Mouse (Mus musculus) hindbrain, embryonic 13.5 days (tissue): ENCODE results near the gene B4galnt1. TPM values are rescaled to one million over a fixed set of nuclear protein-coding genes. Genes with fewer than 3 reads are reported as not detected.
"Not testable (repeated sequence)": the region's sequence is repeated elsewhere in the genome, so short reads cannot be mapped to it uniquely, and the experiment has no call there.

ENCODE experiments used
- ATAC-seq: fragments of 200-750 bp; cut with Nextera tagmentation; 2 replicates; pipeline ENCODE4 v1.8.0; 2017; ENCODE audit warnings: moderate TSS enrichment; ENCODE audit not compliant: low FRiP score
- H3K27ac ChIP-seq: fragments of 300-500 bp; sonication (generic); 2 replicates; pipeline ENCODE4 v1.5.1; 2015; ENCODE audit warnings: inconsistent platforms, mild to moderate bottlenecking, moderate library complexity
- H3K27me3 ChIP-seq: fragments of 300-500 bp; sonication (generic); 2 replicates; pipeline ENCODE4 v1.6.1; 2015; ENCODE audit warnings: mild to moderate bottlenecking, inconsistent platforms
- H3K36me3 ChIP-seq: fragments of 300-500 bp; sonication (generic); 2 replicates; pipeline ENCODE4 v1.6.1; 2015; ENCODE audit warnings: mild to moderate bottlenecking, inconsistent platforms
- H3K4me1 ChIP-seq: fragments of 300-500 bp; sonication (generic); replicated peaks from 2 replicates; pipeline ENCODE4 v1.6.1; 2015; ENCODE audit warnings: inconsistent platforms
- H3K4me2 ChIP-seq: fragments of 300-500 bp; sonication (generic); 2 replicates; pipeline ENCODE4 v1.6.1; 2015; ENCODE audit warnings: inconsistent platforms, mild to moderate bottlenecking, moderate library complexity
- H3K4me3 ChIP-seq: fragments of 300-500 bp; sonication (generic); 2 replicates; pipeline ENCODE4 v1.5.1; 2015; ENCODE audit warnings: mild to moderate bottlenecking, inconsistent platforms
- H3K9ac ChIP-seq: fragments of 300-500 bp; sonication (generic); 2 replicates; pipeline ENCODE4 v1.6.1; 2015; ENCODE audit warnings: mild to moderate bottlenecking, inconsistent platforms
- H3K9me3 ChIP-seq: fragments of 300-500 bp; sonication (generic); 2 replicates; pipeline ENCODE4 v1.6.1; 2016; ENCODE audit warnings: inconsistent platforms
- WGBS: fragments of 180-500 bp; shearing (Covaris S2); methylation state at CpG from one replicate; pipeline ENCODE4 v1.1.7; 2015; 5-methylcytosine and 5-hydroxymethylcytosine counted together
- polyA plus RNA-seq: library from polyadenylated mRNA; unstranded; fragments of >200 nt; fragmentation: Nextera tagmentation; extraction: Ambion mirVana; gene quantifications from 2 replicates; pipeline ENCODE4 v1.2.1, GENCODE M21; 2015

B4galnt1 gene
- polyA plus RNA-seq, 1 experiment from 2014 or later: 40.6 TPM

- Histone ChIP-seq H3K4me1 (no peaks in the 10 kb centered on the region), H3K4me3 (no peak overlapping the region), H3K36me3 (no peaks in the 10 kb centered on the region), H3K27ac (no peak overlapping the region), H3K9me3 (no peaks in the 10 kb centered on the region), H3K27me3 (no peaks in the 10 kb centered on the region), H3K4me2 (no peak overlapping the region), H3K9ac (no peak overlapping the region)
- 80% methylated on average over 6 of the region's 6 CpGs for WGBS
- no peak for ATAC-seq
Observed at GRCm38 (mm10) chr10:127147135-127147534, 17.9 kb upstream of the B4galnt1 start.

- no peaks in the 10 kb centered on the region for H3K4me1 ChIP-seq
- H3K4me3 ChIP-seq: no peak overlapping the region
- no peak overlapping the region for H3K9ac ChIP-seq
- ATAC-seq: no peak
- WGBS: 90% methylated on average over 4 of the region's 4 CpGs
- no peak overlapping the region for H3K27ac ChIP-seq
- H3K4me2 ChIP-seq: no peak overlapping the region
- H3K9me3 ChIP-seq: no peaks in the 10 kb centered on the region
- no peaks in the 10 kb centered on the region for H3K36me3 ChIP-seq
- no peaks in the 10 kb centered on the region for H3K27me3 ChIP-seq
Observed at GRCm38 (mm10) chr10:127150471-127150872, 14.6 kb upstream of the B4galnt1 start.

GRCm38 (mm10) chr10:127151233-127151632, 13.8 kb upstream of the B4galnt1 start:
- H3K9me3 ChIP-seq, H3K4me3 ChIP-seq, H3K27me3 ChIP-seq, H3K9ac ChIP-seq, H3K36me3 ChIP-seq, ATAC-seq, H3K27ac ChIP-seq, H3K4me2 ChIP-seq, H3K4me1 ChIP-seq: not testable (repeated sequence)
- whole genome bisulfite sequencing: 84% methylated on average over 3 of the region's 3 CpGs

GRCm38 (mm10) chr10:127152556-127152955, 12.5 kb upstream of the B4galnt1 start:
- 89% methylated on average over 10 of the region's 10 CpGs for WGBS
- H3K27me3 ChIP-seq, H3K9me3 ChIP-seq, H3K4me3 ChIP-seq, H3K36me3 ChIP-seq, ATAC-seq, H3K4me1 ChIP-seq, H3K9ac ChIP-seq, H3K27ac ChIP-seq, H3K4me2 ChIP-seq: not testable (repeated sequence)

- 97% methylated on average over 7 of the region's 7 CpGs for WGBS
Observed at GRCm38 (mm10) chr10:127153323-127153722, 11.7 kb upstream of the B4galnt1 start.

GRCm38 (mm10) chr10:127154241-127154640, 10.8 kb upstream of the B4galnt1 start:
- Histone ChIP-seq H3K27ac (no peak overlapping the region), H3K36me3 (no peaks in the 10 kb centered on the region), H3K4me2 (no peak overlapping the region), H3K27me3 (no peaks in the 10 kb centered on the region), H3K4me3 (no peak overlapping the region), H3K4me1 (no peaks in the 10 kb centered on the region), H3K9ac (no peak overlapping the region), H3K9me3 (no peaks in the 10 kb centered on the region)
- 94% methylated on average over 2 of the region's 2 CpGs for WGBS
- no peak for ATAC-seq

More at GRCm38 (mm10) chr10:127153323-127153722, 11.7 kb upstream of the B4galnt1 start:
- H3K4me2 ChIP-seq: no peak overlapping the region
- H3K4me1 ChIP-seq: no peaks in the 10 kb centered on the region
- H3K36me3 ChIP-seq: no peaks in the 10 kb centered on the region
- no peak overlapping the region for H3K27ac ChIP-seq
- H3K9ac ChIP-seq: no peak overlapping the region
- H3K4me3 ChIP-seq: no peak overlapping the region
- ATAC-seq: no peak
- no peaks in the 10 kb centered on the region for H3K9me3 ChIP-seq
- no peaks in the 10 kb centered on the region for H3K27me3 ChIP-seq

- Histone ChIP-seq H3K36me3 (no peaks in the 10 kb centered on the region), H3K4me2 (no peak overlapping the region), H3K4me3 (no peak overlapping the region), H3K27ac (no peak overlapping the region), H3K4me1 (no peaks in the 10 kb centered on the region), H3K9me3 (no peaks in the 10 kb centered on the region), H3K27me3 (no peaks in the 10 kb centered on the region), H3K9ac (no peak overlapping the region)
- ATAC-seq: no peak
- 87% methylated on average over 5 of the region's 5 CpGs for WGBS
Observed at GRCm38 (mm10) chr10:127154652-127155051, 10.4 kb upstream of the B4galnt1 start.

GRCm38 (mm10) chr10:127156089-127156488, 8.9 kb upstream of the B4galnt1 start:
- Histone ChIP-seq H3K4me3 (no peak overlapping the region), H3K9ac (no peak overlapping the region), H3K36me3 (no peaks in the 10 kb centered on the region), H3K4me1 (no peaks in the 10 kb centered on the region), H3K27ac (no peak overlapping the region), H3K27me3 (no peaks in the 10 kb centered on the region), H3K4me2 (no peak overlapping the region), H3K9me3 (no peaks in the 10 kb centered on the region)
- no peak for ATAC-seq
- 93% methylated on average over 1 of the region's 1 CpGs for WGBS

GRCm38 (mm10) chr10:127156511-127156910, 8.5 kb upstream of the B4galnt1 start:
- Histone ChIP-seq H3K4me2 (no peak overlapping the region), H3K27me3 (no peaks in the 10 kb centered on the region), H3K4me1 (no peaks in the 10 kb centered on the region), H3K9ac (no peak overlapping the region), H3K4me3 (no peak overlapping the region), H3K27ac (no peak overlapping the region), H3K36me3 (no peaks in the 10 kb centered on the region), H3K9me3 (no peaks in the 10 kb centered on the region)
- ATAC-seq: no peak
- WGBS: 86% methylated on average over 1 of the region's 1 CpGs

GRCm38 (mm10) chr10:127158471-127158870, 6.6 kb upstream of the B4galnt1 start:
- Histone ChIP-seq H3K36me3 (no peaks in the 10 kb centered on the region), H3K27me3 (peaks cover 2% of the 10 kb centered on the region; the same call in 1 of the 2 replicates), H3K9ac (no peak overlapping the region), H3K4me2 (no peak overlapping the region), H3K27ac (no peak overlapping the region), H3K4me3 (no peak overlapping the region), H3K4me1 (no peaks in the 10 kb centered on the region), H3K9me3 (no peaks in the 10 kb centered on the region)
- no peak for ATAC-seq
- 80% methylated on average over 3 of the region's 3 CpGs for WGBS

- ATAC-seq: no peak
- Histone ChIP-seq H3K9me3 (no peaks in the 10 kb centered on the region), H3K4me2 (no peak overlapping the region), H3K4me1 (peaks cover 5% of the 10 kb centered on the region; the same call in 1 of the 2 replicates), H3K4me3 (no peak overlapping the region), H3K27me3 (peaks cover 6% of the 10 kb centered on the region; the same call in 1 of the 2 replicates), H3K9ac (no peak overlapping the region), H3K36me3 (no peaks in the 10 kb centered on the region), H3K27ac (no peak overlapping the region)
- 85% methylated on average over 9 of the region's 9 CpGs for WGBS
Observed at GRCm38 (mm10) chr10:127160081-127160480, 4.9 kb upstream of the B4galnt1 start.

- Histone ChIP-seq H3K4me3 (no peak overlapping the region), H3K36me3 (no peaks in the 10 kb centered on the region), H3K4me1 (peaks cover 5% of the 10 kb centered on the region; the same call in 1 of the 2 replicates), H3K9ac (no peak overlapping the region), H3K27me3 (peaks cover 10% of the 10 kb centered on the region; the same call in 1 of the 2 replicates), H3K4me2 (no peak overlapping the region), H3K27ac (no peak overlapping the region), H3K9me3 (no peaks in the 10 kb centered on the region)
- 84% methylated on average over 3 of the region's 3 CpGs for WGBS
- ATAC-seq: no peak
Observed at GRCm38 (mm10) chr10:127160728-127161127, 4.3 kb upstream of the B4galnt1 start.

GRCm38 (mm10) chr10:127162771-127163261, 2.2 kb upstream of the B4galnt1 start:
- H3K27ac ChIP-seq, H3K9ac ChIP-seq, ATAC-seq, H3K4me2 ChIP-seq, H3K4me3 ChIP-seq, H3K36me3 ChIP-seq, H3K9me3 ChIP-seq: not testable (repeated sequence)
- Histone ChIP-seq H3K4me1 (peaks cover 20% of the 10 kb centered on the region), H3K27me3 (peaks cover 28% of the 10 kb centered on the region)
- WGBS: 52% methylated on average over 7 of the region's 7 CpGs
